Mouse (Mus musculus): ENCODE measurements around the gene Il11ra1.
"Not testable (repeated sequence)": the region's sequence is repeated elsewhere in the genome, so short reads cannot be mapped to it uniquely, and the experiment has no call there.

Il11ra1 gene

GRCm38 (mm10) chr4:41781748-41782485 lies 82.1 kb downstream of the Il11ra1 start:
- not testable (repeated sequence) for DNase-seq (ENCODE audit: low spot score in 2 of 2)

- not testable (repeated sequence) for DNase-seq (ENCODE audit: low spot score in 2 of 2)
Observed at GRCm38 (mm10) chr4:41782711-41783110, 82.9 kb downstream of the Il11ra1 start.

GRCm38 (mm10) chr4:41783197-41783596 lies 83.4 kb downstream of the Il11ra1 start:
- DNase-seq (ENCODE audit: low spot score in 2 of 2): not testable (repeated sequence)
